Comparison of ENCODE assay signal across 33 mouse cellular contexts in the genomic region with DNA sequence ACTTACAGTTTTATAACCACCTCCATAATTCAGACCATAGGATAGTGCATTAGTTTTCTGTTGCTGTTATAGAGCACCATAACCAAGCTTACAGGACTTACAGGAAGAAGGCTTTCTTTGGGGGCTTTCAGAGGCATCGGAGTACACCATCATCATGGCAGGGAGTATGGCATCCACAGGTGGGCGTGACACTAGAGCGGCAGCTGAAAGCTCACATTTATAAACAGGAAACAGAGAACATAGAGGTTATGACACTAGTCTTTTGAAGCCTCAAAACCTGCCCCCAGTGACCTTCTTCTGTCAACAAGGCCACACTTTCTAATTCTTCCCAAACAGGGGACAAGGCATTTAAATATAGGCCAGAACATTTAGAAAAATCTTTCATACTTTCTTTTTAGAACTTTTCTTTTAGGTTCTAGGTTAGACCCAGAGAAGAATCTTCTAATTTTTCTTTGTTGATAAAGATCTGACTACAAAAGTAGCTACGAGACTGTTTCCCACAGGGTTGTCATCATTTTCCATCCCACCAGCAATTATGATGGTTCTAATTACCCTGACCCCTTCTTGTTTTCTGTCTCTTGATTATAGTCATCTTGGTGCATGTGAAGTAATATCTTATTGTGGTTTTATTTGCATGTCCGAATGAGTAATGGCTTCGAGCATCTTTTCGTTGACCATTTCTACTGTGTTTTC. TPM values are rescaled to one million over a fixed set of nuclear protein-coding genes. Genes with fewer than 3 reads are reported as not detected.
A peak's percentile ranks its signal among the peaks of the same experiment; 100 is the strongest.
DNase-seq lines count a peak whose midpoint lies in the region; ATAC-seq lines count a peak whose summit lies in the region.
"Had no signal": no experiment of that assay in that cellular context is flagged by ENCODE, and none has a peak within 500 bp of the region (broad histone marks: within the 10 kb centered on the region; RNA-seq: fewer than 3 reads in every experiment).

No protein-coding gene starts in this region.

- H3K9me3 ChIP-seq in kidney, embryonic 16.5 days (ENCODE audit: low read length): no peaks in the 10 kb centered on the region
- H3K9me3 ChIP-seq: embryonic facial prominence, embryonic 13.5 days; forebrain, embryonic 10.5 days; forebrain, embryonic 15.5 days; hindbrain, embryonic 10.5 days; hindbrain, embryonic 15.5 days; intestine, embryonic 15.5 days; limb, embryonic 10.5 days; limb, embryonic 15.5 days; liver, embryonic 13.5 days; megakaryocyte, embryonic 14.5 days; midbrain, embryonic 13.5 days had no signal

- peak; percentile 33 for DNase-seq in CD4-positive helper T cell, adult 2 months (ENCODE audit: low read depth, low spot score)
- peak; percentile 72 for DNase-seq in T-cell, adult 2 months (ENCODE audit: low spot score)
- peak; percentile 41 to 59 for DNase-seq in thymus, adult 18-20 months
- DNase-seq in thymus, postnatal 25 days: peak; percentile 62
- DNase-seq in kidney, postnatal 4 days: no peak
- DNase-seq in frontal cortex, postnatal 14 days (ENCODE audit: low spot score in 2 of 2): no peak
- DNase-seq: adrenal gland, postnatal 14 days; cerebellum, adult 11 months; cerebellum, adult 9-10 months; cerebellum, postnatal 36 days; heart, postnatal 14 days; kidney, adult 2 months; kidney, postnatal 10 days; layer of hippocampus, adult 9-11 months; liver, embryonic 13.5 days; lung, adult 18-20 months; lung, postnatal 4 days had no signal

- ATAC-seq in kidney, embryonic 16.5 days (ENCODE audit: low FRiP score, low TSS enrichment): no peak
- ATAC-seq: forebrain, embryonic 15.5 days; intestine, embryonic 15.5 days; lung, postnatal 0 days; midbrain, embryonic 13.5 days had no signal

- H3K4me1 ChIP-seq in kidney, embryonic 16.5 days (ENCODE audit: insufficient read depth, low read length): no peaks in the 10 kb centered on the region
- H3K4me1 ChIP-seq: embryonic facial prominence, embryonic 13.5 days; forebrain, embryonic 10.5 days; forebrain, embryonic 15.5 days; hindbrain, embryonic 10.5 days; hindbrain, embryonic 15.5 days; intestine, embryonic 15.5 days; limb, embryonic 10.5 days; limb, embryonic 15.5 days; liver, embryonic 13.5 days; megakaryocyte, embryonic 14.5 days; midbrain, embryonic 13.5 days had no signal

- H3K27me3 ChIP-seq in kidney, embryonic 16.5 days (ENCODE audit: insufficient read depth, low read length): no peaks in the 10 kb centered on the region
- H3K27me3 ChIP-seq: CH12.LX; embryonic facial prominence, embryonic 13.5 days; forebrain, embryonic 15.5 days; hindbrain, embryonic 15.5 days; intestine, embryonic 15.5 days; limb, embryonic 15.5 days; liver, embryonic 13.5 days; megakaryocyte, embryonic 14.5 days; midbrain, embryonic 13.5 days had no signal

- WGBS in kidney, embryonic 16.5 days: 78% methylated on average over 7 of the region's 7 CpGs

- no peak overlapping the region for H3K27ac ChIP-seq in kidney, embryonic 16.5 days (ENCODE audit: low read length)
- H3K27ac ChIP-seq: embryonic facial prominence, embryonic 13.5 days; forebrain, embryonic 10.5 days; forebrain, embryonic 15.5 days; hindbrain, embryonic 10.5 days; hindbrain, embryonic 15.5 days; intestine, embryonic 15.5 days; limb, embryonic 10.5 days; limb, embryonic 15.5 days; liver, embryonic 13.5 days; midbrain, embryonic 13.5 days had no signal

- H3K36me3 ChIP-seq in kidney, embryonic 16.5 days (ENCODE audit: insufficient read depth, low read length): no peaks in the 10 kb centered on the region
- H3K36me3 ChIP-seq: forebrain, embryonic 15.5 days; limb, embryonic 10.5 days; limb, embryonic 15.5 days; liver, embryonic 13.5 days had no signal

- no peak overlapping the region for H3K4me3 ChIP-seq in kidney, embryonic 16.5 days (ENCODE audit: low read length)
- H3K4me3 ChIP-seq: embryonic facial prominence, embryonic 13.5 days; forebrain, embryonic 10.5 days; forebrain, embryonic 15.5 days; hindbrain, embryonic 10.5 days; hindbrain, embryonic 15.5 days; intestine, embryonic 15.5 days; limb, embryonic 10.5 days; limb, embryonic 15.5 days; liver, embryonic 13.5 days; megakaryocyte, embryonic 14.5 days; midbrain, embryonic 13.5 days had no signal

- H3K9ac ChIP-seq in kidney, embryonic 16.5 days (replicated peaks; ENCODE audit: low read length): no peak overlapping the region
- H3K9ac ChIP-seq: embryonic facial prominence, embryonic 13.5 days; forebrain, embryonic 15.5 days; hindbrain, embryonic 15.5 days; intestine, embryonic 15.5 days; limb, embryonic 15.5 days; liver, embryonic 13.5 days; midbrain, embryonic 13.5 days had no signal

- H3K4me2 ChIP-seq in kidney, embryonic 16.5 days (replicated peaks; ENCODE audit: low read depth, low read length): no peak overlapping the region
- H3K4me2 ChIP-seq: embryonic facial prominence, embryonic 13.5 days; forebrain, embryonic 15.5 days; hindbrain, embryonic 15.5 days; intestine, embryonic 15.5 days; limb, embryonic 15.5 days; liver, embryonic 13.5 days; midbrain, embryonic 13.5 days had no signal

RNA-seq across cellular contexts. Expression of a gene that starts 41.8 kb away (rescaled TPM):
- polyA plus RNA-seq in kidney, embryonic 16.5 days (2015; fragmentation: Nextera tagmentation; extraction: Ambion mirVana): not detected in 2 replicates
- polyA plus RNA-seq: embryonic facial prominence, embryonic 13.5 days; forebrain, embryonic 10.5 days; forebrain, embryonic 15.5 days; heart, embryonic 14.5 days; hindbrain, embryonic 10.5 days; hindbrain, embryonic 15.5 days; intestine, embryonic 15.5 days; kidney, adult 2 months; limb, embryonic 10.5 days; limb, embryonic 15.5 days; liver, embryonic 13.5 days; lung, postnatal 0 days; midbrain, embryonic 13.5 days; neural tube, embryonic 11.5 days; stomach, embryonic 14.5 days had no signal

Comparison
In these comparisons a context has a peak if more than half of its experiments do, and no peak if none do; other contexts are left out.
1. DNase-seq: peak in CD4-positive helper T cell, adult 2 months (single experiment), T-cell, adult 2 months (single experiment), thymus, adult 18-20 months (2 of 2) and thymus, postnatal 25 days (single experiment); none in kidney, postnatal 4 days (0 of 2) and frontal cortex, postnatal 14 days (0 of 2).